22 mouse cellular contexts compared by ENCODE assay signal in the genomic region with DNA sequence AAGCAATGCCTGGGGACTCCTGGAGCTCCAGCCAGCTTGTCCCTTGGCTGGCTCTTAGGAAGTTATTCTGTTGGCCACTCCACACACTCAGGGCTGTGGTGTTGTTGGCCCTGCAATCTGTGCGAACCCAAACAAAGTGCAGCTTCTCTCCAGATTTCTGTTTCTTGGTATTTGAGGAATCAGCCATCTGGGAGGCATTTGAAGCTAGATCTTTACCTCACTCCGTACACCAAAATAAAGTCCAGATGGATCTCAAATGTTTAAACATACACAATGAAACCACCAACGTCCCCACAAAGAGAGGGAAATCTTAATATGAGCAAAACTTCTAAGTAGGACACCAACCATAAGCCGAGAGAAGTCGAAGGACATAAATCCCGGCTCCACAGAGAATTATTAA.
A peak's percentile ranks its signal among the peaks of the same experiment; 100 is the strongest.
DNase-seq lines count a peak whose midpoint lies in the region; ATAC-seq lines count a peak whose summit lies in the region.
"Had no signal": no experiment of that assay in that cellular context is flagged by ENCODE, and none has a peak within 500 bp of the region (broad histone marks: within the 10 kb centered on the region; RNA-seq: fewer than 3 reads in every experiment).

No protein-coding gene starts in this region.

- DNase-seq in layer of hippocampus, adult 11-12 months (ENCODE audit: low spot score) = peak; percentile 6
- DNase-seq in layer of hippocampus, adult 8-10 months (ENCODE audit: low spot score in 2 of 2) = no peak
- DNase-seq in embryonic facial prominence, embryonic 10.5 days (ENCODE audit: low spot score) = peak; percentile 16
- DNase-seq in gastrocnemius, adult 8-10 months (ENCODE audit: low spot score in 2 of 2) = no peak
- no peak for DNase-seq in kidney, postnatal 36 days
- no peak for DNase-seq in midbrain, embryonic 10.5 days (ENCODE audit: low spot score)
- DNase-seq: adrenal gland, adult 8-10 months; B cell, adult 2 months; cerebellum, adult 9-10 months; heart, postnatal 10 days; layer of hippocampus, adult 9-11 months; spleen, adult 18-20 months had no signal

- 67% methylated on average over 6 of the region's 6 CpGs for WGBS in embryonic facial prominence, embryonic 10.5 days
- 29% methylated on average over 6 of the region's 6 CpGs for WGBS in embryonic facial prominence, embryonic 13.5 days
- WGBS in limb, embryonic 13.5 days = 48% methylated on average over 6 of the region's 6 CpGs
- WGBS in midbrain, embryonic 10.5 days = 85% methylated on average over 6 of the region's 6 CpGs

- H3K36me3 ChIP-seq in embryonic facial prominence, embryonic 10.5 days (replicated peaks) = no peaks in the 10 kb centered on the region
- H3K36me3 ChIP-seq in embryonic facial prominence, embryonic 13.5 days = no peaks in the 10 kb centered on the region
- no peaks in the 10 kb centered on the region for H3K36me3 ChIP-seq in limb, embryonic 13.5 days
- H3K36me3 ChIP-seq in midbrain, embryonic 10.5 days = no peaks in the 10 kb centered on the region
- H3K36me3 ChIP-seq: G1E; heart, embryonic 12.5 days; hindbrain, embryonic 10.5 days had no signal

- H3K9me3 ChIP-seq in embryonic facial prominence, embryonic 10.5 days = no peaks in the 10 kb centered on the region
- H3K9me3 ChIP-seq in embryonic facial prominence, embryonic 13.5 days = no peaks in the 10 kb centered on the region
- H3K9me3 ChIP-seq in limb, embryonic 13.5 days = no peaks in the 10 kb centered on the region
- H3K9me3 ChIP-seq in midbrain, embryonic 10.5 days (replicated peaks) = no peaks in the 10 kb centered on the region
- H3K9me3 ChIP-seq: forebrain, embryonic 13.5 days; G1E; heart, embryonic 12.5 days; hindbrain, embryonic 10.5 days had no signal

- peak overlapping the region; percentile 16; the same call in 1 of the 2 replicates for H3K4me2 ChIP-seq in embryonic facial prominence, embryonic 13.5 days
- H3K4me2 ChIP-seq in limb, embryonic 13.5 days (replicated peaks) = no peak overlapping the region
- H3K4me2 ChIP-seq: forebrain, embryonic 13.5 days; heart, embryonic 12.5 days had no signal

- no peaks in the 10 kb centered on the region for H3K27me3 ChIP-seq in embryonic facial prominence, embryonic 10.5 days (replicated peaks; ENCODE audit: low read depth, poor library complexity, severe bottlenecking)
- no peaks in the 10 kb centered on the region for H3K27me3 ChIP-seq in embryonic facial prominence, embryonic 13.5 days
- H3K27me3 ChIP-seq in limb, embryonic 13.5 days = no peaks in the 10 kb centered on the region; the same call in 1 of the 2 replicates
- H3K27me3 ChIP-seq in midbrain, embryonic 10.5 days (ENCODE audit: low read depth, poor library complexity, severe bottlenecking) = no peaks in the 10 kb centered on the region
- H3K27me3 ChIP-seq: forebrain, embryonic 13.5 days had no signal

- no peak overlapping the region for H3K9ac ChIP-seq in embryonic facial prominence, embryonic 13.5 days
- no peak overlapping the region for H3K9ac ChIP-seq in limb, embryonic 13.5 days
- H3K9ac ChIP-seq: forebrain, embryonic 13.5 days; heart, embryonic 12.5 days had no signal

- H3K27ac ChIP-seq in embryonic facial prominence, embryonic 10.5 days (replicated peaks) = peak overlapping the region; percentile 71
- peak overlapping the region; percentile 91 for H3K27ac ChIP-seq in embryonic facial prominence, embryonic 13.5 days
- peak overlapping the region; percentile 65; the same call in 1 of the 2 replicates for H3K27ac ChIP-seq in limb, embryonic 13.5 days
- no peak overlapping the region for H3K27ac ChIP-seq in midbrain, embryonic 10.5 days (replicated peaks)
- H3K27ac ChIP-seq: forebrain, embryonic 13.5 days; hindbrain, embryonic 10.5 days had no signal

- ATAC-seq in embryonic facial prominence, embryonic 13.5 days (ENCODE audit: insufficient number of reproducible peaks, insufficient read depth, low FRiP score, low TSS enrichment, low read depth) = no peak
- ATAC-seq in limb, embryonic 13.5 days (ENCODE audit: low FRiP score, low read depth) = no peak
- ATAC-seq: forebrain, embryonic 13.5 days; intestine, postnatal 0 days; midbrain, embryonic 16.5 days had no signal

- H3K4me3 ChIP-seq in embryonic facial prominence, embryonic 10.5 days = no peak overlapping the region
- H3K4me3 ChIP-seq in embryonic facial prominence, embryonic 13.5 days = no peak overlapping the region
- H3K4me3 ChIP-seq in limb, embryonic 13.5 days = no peak overlapping the region
- H3K4me3 ChIP-seq in midbrain, embryonic 10.5 days = no peak overlapping the region
- H3K4me3 ChIP-seq: erythroblast, embryonic 14.5 days; forebrain, embryonic 13.5 days; heart, embryonic 12.5 days; hindbrain, embryonic 10.5 days; myocyte had no signal

- peaks cover 18% of the 10 kb centered on the region for H3K4me1 ChIP-seq in embryonic facial prominence, embryonic 10.5 days
- peaks cover 28% of the 10 kb centered on the region for H3K4me1 ChIP-seq in embryonic facial prominence, embryonic 13.5 days
- peaks cover 5% of the 10 kb centered on the region for H3K4me1 ChIP-seq in limb, embryonic 13.5 days
- H3K4me1 ChIP-seq in midbrain, embryonic 10.5 days = peaks cover 4% of the 10 kb centered on the region; the same call in 1 of the 2 replicates
- H3K4me1 ChIP-seq: heart, embryonic 12.5 days had no signal

Comparison
In these comparisons a context has a peak if more than half of its experiments do, and no peak if none do; other contexts are left out.
1. DNase-seq: peak in layer of hippocampus, adult 11-12 months (single experiment) and embryonic facial prominence, embryonic 10.5 days (single experiment); none in layer of hippocampus, adult 8-10 months (0 of 2), gastrocnemius, adult 8-10 months (0 of 2), kidney, postnatal 36 days (0 of 2) and midbrain, embryonic 10.5 days (single experiment).